22 mouse cellular contexts compared by ENCODE assay signal in genomic region chr12:85700842-85701223, GRCm38 (mm10). TPM values are rescaled to one million over a fixed set of nuclear protein-coding genes. Genes with fewer than 3 reads are reported as not detected.
"Had no signal": no experiment of that assay in that cellular context is flagged by ENCODE, and none has a peak within 500 bp of the region (broad histone marks: within the 10 kb centered on the region; RNA-seq: fewer than 3 reads in every experiment).

No protein-coding gene starts in this region.

- H3K27ac ChIP-seq: kidney, embryonic 15.5 days; limb, embryonic 10.5 days; limb, embryonic 13.5 days; liver, embryonic 12.5 days; liver, embryonic 15.5 days; neural tube, embryonic 13.5 days; stomach, embryonic 15.5 days had no signal

- H3K27me3 ChIP-seq: kidney, embryonic 15.5 days; liver, embryonic 12.5 days; liver, embryonic 15.5 days; stomach, embryonic 15.5 days had no signal

- H3K9me3 ChIP-seq: kidney, embryonic 15.5 days; limb, embryonic 10.5 days; limb, embryonic 13.5 days; liver, embryonic 12.5 days; liver, embryonic 15.5 days; neural tube, embryonic 13.5 days; stomach, embryonic 15.5 days had no signal

- H3K9ac ChIP-seq: kidney, embryonic 15.5 days; limb, embryonic 13.5 days; liver, embryonic 12.5 days; liver, embryonic 15.5 days; neural tube, embryonic 13.5 days; stomach, embryonic 15.5 days had no signal

- DNase-seq: kidney, adult 2 months; kidney, postnatal 14 days; kidney, postnatal 4 days; liver; midbrain, embryonic 14.5 days; right cerebral cortex, postnatal 25 days; spleen, adult 18-20 months; thymus, postnatal 25 days had no signal

- ATAC-seq: intestine, postnatal 0 days; liver, embryonic 12.5 days had no signal

- H3K36me3 ChIP-seq: kidney, embryonic 15.5 days; limb, embryonic 10.5 days; limb, embryonic 13.5 days; liver, embryonic 12.5 days; liver, embryonic 15.5 days; neural tube, embryonic 13.5 days; stomach, embryonic 15.5 days had no signal

- H3K4me2 ChIP-seq: kidney, embryonic 15.5 days; limb, embryonic 13.5 days; liver, embryonic 12.5 days; liver, embryonic 15.5 days; midbrain, embryonic 11.5 days; neural tube, embryonic 13.5 days; stomach, embryonic 15.5 days had no signal

- H3K4me3 ChIP-seq: kidney, embryonic 15.5 days; limb, embryonic 10.5 days; limb, embryonic 13.5 days; liver, embryonic 12.5 days; liver, embryonic 15.5 days; myocyte; neural tube, embryonic 13.5 days; stomach, embryonic 15.5 days had no signal

RNA-seq across cellular contexts. Expression of gene Batf, which starts 14.4 kb away (rescaled TPM):
- polyA plus RNA-seq: myocyte had no signal

RNA-seq across cellular contexts. Expression of gene Flvcr2, which starts 45.5 kb away (rescaled TPM):
- total RNA-seq: megakaryocyte progenitor cell, adult 5-6 weeks; megakaryocyte-erythroid progenitor cell, adult 5-6 weeks; monocyte, adult 5-6 weeks; neutrophil, adult 5-6 weeks had no signal
